Mouse (Mus musculus) testis, adult 2 months (tissue): ENCODE results near the gene Gm20877. TPM values are rescaled to one million over a fixed set of nuclear protein-coding genes. Genes with fewer than 3 reads are reported as not detected.
"Not testable (repeated sequence)": the region's sequence is repeated elsewhere in the genome, so short reads cannot be mapped to it uniquely, and the experiment has no call there.

Experiments
- H3K27ac ChIP-seq: fragments of 200-500 bp; 2 replicates; pipeline ENCODE4 v1.5.1; 2012; ENCODE audit warnings: low read depth, low read length; ENCODE audit not compliant: control insufficient read depth, insufficient read depth
- H3K27me3 ChIP-seq: fragments of 200-500 bp; 2 replicates; pipeline ENCODE4 v1.6.1; 2012; ENCODE audit warnings: mild to moderate bottlenecking, low read length, moderate library complexity; ENCODE audit not compliant: control insufficient read depth, insufficient read depth
- H3K36me3 ChIP-seq: fragments of 200-500 bp; 2 replicates; pipeline ENCODE4 v1.6.1; 2012; ENCODE audit warnings: mild to moderate bottlenecking, low read length; ENCODE audit not compliant: control insufficient read depth, insufficient read depth
- H3K4me1 ChIP-seq: fragments of 200-500 bp; 2 replicates; pipeline ENCODE4 v1.6.1; 2012; ENCODE audit warnings: low read length; ENCODE audit not compliant: control insufficient read depth, insufficient read depth
- H3K4me3 ChIP-seq: fragments of 200-500 bp; 2 replicates; pipeline ENCODE4 v1.5.1; 2012; ENCODE audit warnings: low read depth, mild to moderate bottlenecking, low read length, moderate library complexity, mixed read lengths; ENCODE audit not compliant: control insufficient read depth
- polyA plus RNA-seq: library from polyadenylated mRNA; depleted of rRNA; stranded (reverse); fragments of >200 nt; gene quantifications from 2 replicates; pipeline ENCODE4 v1.2.3, GENCODE M21; 2012; rRNA removed

Gm20877 gene
- polyA plus RNA-seq, result not detected in 2 replicates

GRCm38 (mm10) chrY:17093573-17093972 lies at the start of gene Gm20877:
Gm20877 (plus strand) TSS chrY:17093873.
- not testable (repeated sequence) for H3K27me3 ChIP-seq, H3K36me3 ChIP-seq, H3K4me1 ChIP-seq, H3K27ac ChIP-seq, H3K4me3 ChIP-seq
